Mouse (Mus musculus) heart, embryonic 14.5 days (tissue): Measurements from ENCODE around the gene Abcg2. TPM values are rescaled to one million over a fixed set of nuclear protein-coding genes. Genes with fewer than 3 reads are reported as not detected.

Experiments
- ATAC-seq: fragments of 200-750 bp; cut with Nextera tagmentation; 2 replicates; pipeline ENCODE4 v1.8.0; 2017; ENCODE audit warnings: low read depth, moderate TSS enrichment; ENCODE audit not compliant: insufficient number of reproducible peaks, insufficient read depth, low FRiP score
- H3K27ac ChIP-seq, 2 experiments: fragments of 200-500 bp in 1 of 2; fragments of 300-500 bp in 1 of 2; sonication (generic) in 1 of 2; replicated peaks in 1 of 2; 2 replicates each; pipeline ENCODE4 v1.5.1; 2012 to 2014; ENCODE audit warnings: low read depth in 2 of 2, low read length in 2 of 2, control low read depth in 1 of 2, mild to moderate bottlenecking in 1 of 2, mixed read lengths in 1 of 2; ENCODE audit not compliant: control insufficient read depth in 1 of 2, insufficient read depth in 1 of 2
- H3K27me3 ChIP-seq: fragments of 300-500 bp; sonication (generic); 2 replicates; pipeline ENCODE4 v1.6.1; 2014; ENCODE audit warnings: mild to moderate bottlenecking, low read length, control low read depth; ENCODE audit not compliant: control insufficient read depth, insufficient read depth
- H3K36me3 ChIP-seq: fragments of 300-500 bp; sonication (generic); 2 replicates; pipeline ENCODE4 v1.6.1; 2014; ENCODE audit warnings: mild to moderate bottlenecking, control low read depth, low read length, mixed read lengths; ENCODE audit not compliant: control insufficient read depth, insufficient read depth
- H3K4me1 ChIP-seq, 2 experiments: fragments of 200-500 bp in 1 of 2; fragments of 300-500 bp in 1 of 2; sonication (generic) in 1 of 2; 2 replicates each; pipeline ENCODE4 v1.6.1; 2012 to 2014; ENCODE audit warnings: low read length in 2 of 2, control low read depth in 1 of 2, mixed read lengths in 1 of 2; ENCODE audit not compliant: control insufficient read depth in 2 of 2, insufficient read depth in 2 of 2
- H3K4me2 ChIP-seq: fragments of 300-500 bp; sonication (generic); 2 replicates; pipeline ENCODE4 v1.6.1; 2014; ENCODE audit warnings: mild to moderate bottlenecking, low read length
- H3K4me3 ChIP-seq, 2 experiments: fragments of 200-500 bp in 1 of 2; fragments of 300-500 bp in 1 of 2; sonication (generic) in 1 of 2; 2 replicates each; pipeline ENCODE4 v1.5.1; 2012 to 2014; ENCODE audit warnings: low read length in 2 of 2, mild to moderate bottlenecking in 2 of 2, control low read depth in 1 of 2, low read depth in 1 of 2, moderate library complexity in 1 of 2; ENCODE audit not compliant: control insufficient read depth in 1 of 2, insufficient read depth in 1 of 2
- H3K9ac ChIP-seq: fragments of 300-500 bp; sonication (generic); 2 replicates; pipeline ENCODE4 v1.6.1; 2014; ENCODE audit warnings: mild to moderate bottlenecking, low read length
- H3K9me3 ChIP-seq: fragments of 300-500 bp; sonication (generic); 2 replicates; pipeline ENCODE4 v1.6.1; 2016; ENCODE audit warnings: low read length, control low read depth; ENCODE audit not compliant: control insufficient read depth
- WGBS: fragments of 180-500 bp; shearing (Covaris S2); extraction: QIAGEN DNeasy Blood & Tissue Kit; methylation state at CpG from one replicate; pipeline ENCODE4 v1.1.7; 2014; 5-methylcytosine and 5-hydroxymethylcytosine counted together
- polyA plus RNA-seq: library from polyadenylated mRNA; unstranded; fragments of >200 nt; fragmentation: Nextera tagmentation; extraction: Ambion mirVana; gene quantifications from 2 replicates; pipeline ENCODE4 v1.2.1, GENCODE M21; 2014

Gene Abcg2
- polyA plus RNA-seq, 1 experiment from 2014 or later: 68.0 TPM

GRCm38 (mm10) chr6:58651038-58651437 is 66.7 kb downstream of the Abcg2 start:
- ATAC-seq: no peak
- 30% methylated on average over 1 of the region's 1 CpGs for WGBS
- Histone ChIP-seq H3K36me3 (peaks cover 3% of the 10 kb centered on the region; the same call in 1 of the 2 replicates), H3K9me3 (no peaks in the 10 kb centered on the region), H3K9ac (no peak overlapping the region), H3K4me2 (no peak overlapping the region), H3K4me3 (no peak overlapping the region), H3K27me3 (no peaks in the 10 kb centered on the region), H3K4me1 (peaks cover 0 to 11% of the 10 kb centered on the region in 2 experiments; a peak in 2 of 4 replicates), H3K27ac (no peak overlapping the region)

GRCm38 (mm10) chr6:58660951-58661575 is 76.7 kb downstream of the Abcg2 start:
- H3K9me3 ChIP-seq: no peaks in the 10 kb centered on the region
- no peaks in the 10 kb centered on the region for H3K27me3 ChIP-seq
- H3K4me1 ChIP-seq: no peaks in the 10 kb centered on the region
- no peak overlapping the region for H3K4me2 ChIP-seq
- no peak overlapping the region for H3K27ac ChIP-seq
- no peak overlapping the region for H3K9ac ChIP-seq
- no peak for ATAC-seq
- peaks cover 22% of the 10 kb centered on the region for H3K36me3 ChIP-seq
- H3K4me3 ChIP-seq: no peak overlapping the region
- 84% methylated on average over 3 of the region's 3 CpGs for WGBS

GRCm38 (mm10) chr6:58677802-58678201 is 93.5 kb downstream of the Abcg2 start:
- Histone ChIP-seq H3K36me3 (peaks cover 52% of the 10 kb centered on the region), H3K9ac (no peak overlapping the region), H3K4me2 (no peak overlapping the region), H3K27me3 (no peaks in the 10 kb centered on the region), H3K9me3 (no peaks in the 10 kb centered on the region), H3K4me3 (no peak overlapping the region), H3K4me1 (no peaks in the 10 kb centered on the region), H3K27ac (no peak overlapping the region)
- WGBS: 86% methylated on average over 1 of the region's 1 CpGs
- ATAC-seq: no peak

GRCm38 (mm10) chr6:58678530-58678929 is 94.2 kb downstream of the Abcg2 start:
- no peak overlapping the region for H3K4me3 ChIP-seq
- H3K4me2 ChIP-seq: no peak overlapping the region
- H3K4me1 ChIP-seq: no peaks in the 10 kb centered on the region
- H3K27me3 ChIP-seq: no peaks in the 10 kb centered on the region
- H3K36me3 ChIP-seq: peaks cover 51% of the 10 kb centered on the region
- H3K9me3 ChIP-seq: no peaks in the 10 kb centered on the region
- H3K27ac ChIP-seq: no peak overlapping the region
- no peak for ATAC-seq
- WGBS: 96% methylated on average over 3 of the region's 3 CpGs
- no peak overlapping the region for H3K9ac ChIP-seq

- H3K9me3 ChIP-seq: no peaks in the 10 kb centered on the region
- no peaks in the 10 kb centered on the region for H3K27me3 ChIP-seq
- H3K4me3 ChIP-seq: no peak overlapping the region
- no peaks in the 10 kb centered on the region for H3K4me1 ChIP-seq
- H3K4me2 ChIP-seq: no peak overlapping the region
- H3K36me3 ChIP-seq: peaks cover 38% of the 10 kb centered on the region
- H3K27ac ChIP-seq: no peak overlapping the region
- no peak overlapping the region for H3K9ac ChIP-seq
- WGBS: 56% methylated on average over 2 of the region's 2 CpGs
- no peak for ATAC-seq
Measured at GRCm38 (mm10) chr6:58691584-58691983, 107.3 kb downstream of the Abcg2 start.

GRCm38 (mm10) chr6:58694257-58694656 is 109.9 kb downstream of the Abcg2 start:
- ATAC-seq: no peak
- WGBS: 89% methylated on average over 2 of the region's 2 CpGs
- no peaks in the 10 kb centered on the region for H3K4me1 ChIP-seq
- no peaks in the 10 kb centered on the region for H3K9me3 ChIP-seq
- no peak overlapping the region for H3K4me2 ChIP-seq
- H3K4me3 ChIP-seq: no peak overlapping the region
- no peaks in the 10 kb centered on the region for H3K27me3 ChIP-seq
- H3K36me3 ChIP-seq: peaks cover 28% of the 10 kb centered on the region
- no peak overlapping the region for H3K9ac ChIP-seq
- H3K27ac ChIP-seq: no peak overlapping the region

GRCm38 (mm10) chr6:58694765-58695164 is 110.4 kb downstream of the Abcg2 start:
- Histone ChIP-seq H3K27me3 (no peaks in the 10 kb centered on the region), H3K4me2 (no peak overlapping the region), H3K4me3 (no peak overlapping the region), H3K4me1 (no peaks in the 10 kb centered on the region), H3K9me3 (no peaks in the 10 kb centered on the region), H3K36me3 (peaks cover 28% of the 10 kb centered on the region), H3K27ac (no peak overlapping the region), H3K9ac (no peak overlapping the region)
- WGBS: 88% methylated on average over 1 of the region's 1 CpGs
- ATAC-seq: no peak

- Histone ChIP-seq H3K4me3 (no peak overlapping the region), H3K4me1 (no peaks in the 10 kb centered on the region), H3K27me3 (no peaks in the 10 kb centered on the region), H3K9me3 (no peaks in the 10 kb centered on the region), H3K4me2 (no peak overlapping the region), H3K9ac (no peak overlapping the region), H3K36me3 (no peaks in the 10 kb centered on the region), H3K27ac (no peak overlapping the region)
- 67% methylated on average over 1 of the region's 1 CpGs for WGBS
- no peak for ATAC-seq
Measured at GRCm38 (mm10) chr6:58710369-58710768, 126.0 kb downstream of the Abcg2 start.
